In the genomic region with DNA sequence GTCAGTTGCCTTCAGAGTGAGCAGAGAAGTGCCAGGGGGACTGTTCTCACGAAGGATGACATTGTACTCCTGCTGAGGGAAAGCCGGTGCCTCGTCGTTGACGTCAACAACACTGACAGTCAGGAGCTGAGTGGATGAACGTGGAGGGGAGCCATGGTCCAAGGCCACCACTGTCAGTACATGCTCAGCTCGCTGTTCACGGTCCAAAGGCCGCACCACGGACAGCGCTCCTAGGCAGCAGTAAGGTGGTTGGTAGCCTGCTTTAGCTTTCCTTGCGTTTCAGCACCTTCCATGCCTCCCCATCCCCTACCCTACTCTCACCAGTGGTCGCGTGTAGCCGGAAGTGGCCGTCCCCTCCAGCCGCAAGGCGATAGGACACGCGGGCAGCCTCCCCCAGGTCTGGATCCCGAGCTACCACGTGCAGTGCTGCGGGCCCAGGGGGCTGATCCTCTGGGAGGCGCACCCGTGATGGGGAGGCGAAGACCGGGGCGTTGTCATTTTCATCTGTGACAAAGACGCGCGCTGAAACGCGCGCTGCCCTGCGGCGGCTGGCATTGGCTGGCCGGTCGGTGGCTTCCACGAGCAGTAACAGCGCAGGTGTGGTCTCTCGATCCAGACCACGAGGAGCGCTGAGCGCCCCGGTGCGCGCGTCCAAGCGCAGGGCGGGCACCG, we compare ENCODE assay signal across 9 mouse cellular contexts. TPM values are rescaled to one million over a fixed set of nuclear protein-coding genes. Genes with fewer than 3 reads are reported as not detected.
DNase-seq lines count a peak whose midpoint lies in the region; ATAC-seq and TF ChIP-seq lines count a peak whose summit lies in the region.
"Had no signal": no experiment of that assay in that cellular context is flagged by ENCODE, and none has a peak within 500 bp of the region (broad histone marks: within the 10 kb centered on the region; RNA-seq: fewer than 3 reads in every experiment).

No protein-coding gene starts in this region.

- peak; percentile 31; the same call in 1 of the 2 replicates for ATAC-seq in heart, postnatal 0 days (ENCODE audit: insufficient read depth, low read depth)
- ATAC-seq in Patski: peak; percentile 47
- ATAC-seq in embryonic facial prominence, embryonic 15.5 days (ENCODE audit: insufficient number of reproducible peaks, low FRiP score, low TSS enrichment, low read depth): 0 out of 2 replicates have a peak, but pooled peaks have one; percentile 22
- ATAC-seq in midbrain, embryonic 11.5 days (ENCODE audit: low FRiP score): 0 out of 2 replicates have a peak, but pooled peaks have one; percentile 31

- TF ChIP-seq CTCF in heart, postnatal 0 days (IDR thresholded peaks at IDR 0.05; ENCODE audit: low read depth): no peak
- TF ChIP-seq CTCF in Patski (IDR thresholded peaks at IDR 0.05): no peak

- H3K36me3 ChIP-seq in heart, postnatal 0 days (replicated peaks; ENCODE audit: control insufficient read depth, insufficient read depth, low read length): peaks cover 29% of the 10 kb centered on the region
- peaks cover 88% of the 10 kb centered on the region for H3K36me3 ChIP-seq in embryonic facial prominence, embryonic 15.5 days
- peaks cover 52% of the 10 kb centered on the region for H3K36me3 ChIP-seq in midbrain, embryonic 11.5 days (ENCODE audit: control insufficient read depth, insufficient read depth, low read length)

- H3K4me1 ChIP-seq in heart, postnatal 0 days (ENCODE audit: control insufficient read depth, insufficient read depth): 0 out of 2 replicates have a peak, but pooled peaks cover 8% of the 10 kb centered on the region
- peaks cover 6% of the 10 kb centered on the region; the same call in 1 of the 2 replicates for H3K4me1 ChIP-seq in embryonic facial prominence, embryonic 15.5 days
- 0 out of 2 replicates have a peak, but pooled peaks cover 4% of the 10 kb centered on the region for H3K4me1 ChIP-seq in midbrain, embryonic 11.5 days (ENCODE audit: control insufficient read depth, insufficient read depth, low read length)

- no peaks in the 10 kb centered on the region for H3K9me3 ChIP-seq in heart, postnatal 0 days (replicated peaks; ENCODE audit: control insufficient read depth, low read length)
- no peaks in the 10 kb centered on the region for H3K9me3 ChIP-seq in embryonic facial prominence, embryonic 15.5 days (replicated peaks)
- H3K9me3 ChIP-seq in midbrain, embryonic 11.5 days (ENCODE audit: control insufficient read depth, low read length): no peaks in the 10 kb centered on the region

- 24% methylated on average over 51 of the region's 51 CpGs for WGBS in heart, postnatal 0 days
- 39% methylated on average over 51 of the region's 51 CpGs for WGBS in embryonic facial prominence, embryonic 15.5 days
- 16% methylated on average over 51 of the region's 51 CpGs for WGBS in midbrain, embryonic 11.5 days

- CTCF ChIA-PET in Patski (lab: Charles Lee): interaction anchor here (1.5 kb wide), 1 partner anchor 11 kb away, joined by 3 read pairs; the partner anchor contains the start of gene Tpp1

- TF ChIP-seq EP300 in heart, postnatal 0 days (IDR thresholded peaks at IDR 0.05; ENCODE audit: low read depth): no peak

- H3K27me3 ChIP-seq in heart, postnatal 0 days (ENCODE audit: control insufficient read depth, insufficient read depth, low read length): peaks cover 27% of the 10 kb centered on the region
- peaks cover 38% of the 10 kb centered on the region for H3K27me3 ChIP-seq in Patski
- no peaks in the 10 kb centered on the region for H3K27me3 ChIP-seq in embryonic facial prominence, embryonic 15.5 days
- H3K27me3 ChIP-seq in midbrain, embryonic 11.5 days (ENCODE audit: control insufficient read depth, insufficient read depth, low read length): peaks cover 32% of the 10 kb centered on the region

- no peak for DNase-seq in heart, postnatal 0 days (ENCODE audit: low spot score)
- DNase-seq in heart, adult 9 months (ENCODE audit: low spot score in 2 of 2): no peak
- no peak for DNase-seq in Patski (ENCODE audit: low read depth, low spot score)
- no peak for DNase-seq in midbrain, embryonic 11.5 days (ENCODE audit: low spot score, missing footprints)
- no peak for DNase-seq in Muller cell, postnatal 12 days (ENCODE audit: inconsistent ontology term)
- no peak for DNase-seq in spleen, postnatal 14 days (ENCODE audit: low spot score in 2 of 2)
- no peak for DNase-seq in kidney, adult 11 months

- peak overlapping the region; percentile 33 for H3K4me3 ChIP-seq in heart, postnatal 0 days (ENCODE audit: low read depth, low read length)
- peak overlapping the region; percentile 2; the same call in 1 of the 2 replicates for H3K4me3 ChIP-seq in embryonic facial prominence, embryonic 15.5 days (replicated peaks)
- H3K4me3 ChIP-seq in midbrain, embryonic 11.5 days (ENCODE audit: low read depth, low read length): no peak overlapping the region

- POLR2A ChIA-PET in Patski (lab: Charles Lee): no interaction called here

- in situ Hi-C loops in Patski (cut with MboI; ENCODE audit: low pct_unique_long_range_greater_than_20kb): no loop called here

- H3K9ac ChIP-seq in heart, postnatal 0 days (replicated peaks; ENCODE audit: low read depth, low read length): no peak overlapping the region
- H3K9ac ChIP-seq in embryonic facial prominence, embryonic 15.5 days: no peak overlapping the region
- no peak overlapping the region for H3K9ac ChIP-seq in midbrain, embryonic 11.5 days (ENCODE audit: low read length)

- H3K27ac ChIP-seq in heart, postnatal 0 days (ENCODE audit: low read depth): no peak overlapping the region
- 0 out of 2 replicates have a peak overlapping the region, but pooled peaks have one; percentile 5 for H3K27ac ChIP-seq in embryonic facial prominence, embryonic 15.5 days (replicated peaks)
- no peak overlapping the region for H3K27ac ChIP-seq in midbrain, embryonic 11.5 days (ENCODE audit: low read depth, low read length)

- peak overlapping the region; percentile 59 for H3K4me2 ChIP-seq in heart, postnatal 0 days (ENCODE audit: low read depth, low read length)
- peak overlapping the region; percentile 38 for H3K4me2 ChIP-seq in embryonic facial prominence, embryonic 15.5 days (replicated peaks)
- H3K4me2 ChIP-seq in midbrain, embryonic 11.5 days: no peak overlapping the region

RNA-seq across cellular contexts. Expression of gene Tpp1, which starts 9.9 kb away (rescaled TPM):
- 89.7 and 99.9 TPM in 2 replicates for total RNA-seq in heart, postnatal 0 days (2014; rRNA removed; ENCODE audit: low replicate concordance)
- polyA plus RNA-seq in heart, postnatal 0 days (2015; fragmentation: Nextera tagmentation; extraction: Ambion mirVana): 54.8 and 61.2 TPM in 2 replicates
- polyA plus RNA-seq in Patski (2021): 211 TPM
- polyA plus RNA-seq in embryonic facial prominence, embryonic 15.5 days (2015; fragmentation: Nextera tagmentation; extraction: Ambion mirVana): 67.0 and 82.0 TPM in 2 replicates
- 54.1 and 57.9 TPM in 2 replicates for polyA plus RNA-seq in midbrain, embryonic 11.5 days (2014; fragmentation: Nextera tagmentation; extraction: Ambion mirVana)

RNA-seq across cellular contexts. Expression of gene Taf10, which starts 17.8 kb away (rescaled TPM):
- 108 and 159 TPM in 2 replicates for total RNA-seq in heart, postnatal 0 days (2014; rRNA removed; ENCODE audit: low replicate concordance)
- polyA plus RNA-seq in heart, postnatal 0 days (2015; fragmentation: Nextera tagmentation; extraction: Ambion mirVana): 80.1 and 88.4 TPM in 2 replicates
- 180 TPM for polyA plus RNA-seq in Patski (2021)
- polyA plus RNA-seq in embryonic facial prominence, embryonic 15.5 days (2015; fragmentation: Nextera tagmentation; extraction: Ambion mirVana): 128 and 131 TPM in 2 replicates
- 163 and 195 TPM in 2 replicates for polyA plus RNA-seq in midbrain, embryonic 11.5 days (2014; fragmentation: Nextera tagmentation; extraction: Ambion mirVana)

RNA-seq across cellular contexts. Expression of gene Rrp8, which starts 24.8 kb away (rescaled TPM):
- 17.9 and 21.8 TPM in 2 replicates for total RNA-seq in heart, postnatal 0 days (2014; rRNA removed; ENCODE audit: low replicate concordance)
- polyA plus RNA-seq in heart, postnatal 0 days (2015; fragmentation: Nextera tagmentation; extraction: Ambion mirVana): 15.5 and 17.1 TPM in 2 replicates
- polyA plus RNA-seq in Patski (2021): 34.0 TPM
- polyA plus RNA-seq in embryonic facial prominence, embryonic 15.5 days (2015; fragmentation: Nextera tagmentation; extraction: Ambion mirVana): 35.4 and 40.9 TPM in 2 replicates
- 41.2 and 45.0 TPM in 2 replicates for polyA plus RNA-seq in midbrain, embryonic 11.5 days (2014; fragmentation: Nextera tagmentation; extraction: Ambion mirVana)

RNA-seq across cellular contexts. Expression of gene Dchs1, which starts 25.5 kb away (rescaled TPM):
- total RNA-seq in heart, postnatal 0 days (2014; rRNA removed; ENCODE audit: low replicate concordance): 19.3 and 27.2 TPM in 2 replicates
- 1.9 and 2.1 TPM in 2 replicates for polyA plus RNA-seq in heart, postnatal 0 days (2015; fragmentation: Nextera tagmentation; extraction: Ambion mirVana)
- not detected for polyA plus RNA-seq in Patski (2021)
- 15.5 and 17.7 TPM in 2 replicates for polyA plus RNA-seq in embryonic facial prominence, embryonic 15.5 days (2015; fragmentation: Nextera tagmentation; extraction: Ambion mirVana)
- polyA plus RNA-seq in midbrain, embryonic 11.5 days (2014; fragmentation: Nextera tagmentation; extraction: Ambion mirVana): 10.7 and 12.7 TPM in 2 replicates
- total RNA-seq: neutrophil, adult 5-6 weeks had no signal

RNA-seq across cellular contexts. Expression of gene Ilk, which starts 25.6 kb away (rescaled TPM):
- 228 and 240 TPM in 2 replicates for total RNA-seq in heart, postnatal 0 days (2014; rRNA removed; ENCODE audit: low replicate concordance)
- polyA plus RNA-seq in heart, postnatal 0 days (2015; fragmentation: Nextera tagmentation; extraction: Ambion mirVana): 272 and 276 TPM in 2 replicates
- 218 TPM for polyA plus RNA-seq in Patski (2021)
- 357 and 386 TPM in 2 replicates for polyA plus RNA-seq in embryonic facial prominence, embryonic 15.5 days (2015; fragmentation: Nextera tagmentation; extraction: Ambion mirVana)
- 238 and 241 TPM in 2 replicates for polyA plus RNA-seq in midbrain, embryonic 11.5 days (2014; fragmentation: Nextera tagmentation; extraction: Ambion mirVana)
